Mouse (Mus musculus): Measurements from ENCODE around the gene Vmn1r203. TPM values are rescaled to one million over a fixed set of nuclear protein-coding genes. Genes with fewer than 3 reads are reported as not detected.
"Not testable (repeated sequence)": the region's sequence is repeated elsewhere in the genome, so short reads cannot be mapped to it uniquely, and the experiment has no call there.

Gene Vmn1r203
- total RNA-seq (2021) = not detected

DNA sequence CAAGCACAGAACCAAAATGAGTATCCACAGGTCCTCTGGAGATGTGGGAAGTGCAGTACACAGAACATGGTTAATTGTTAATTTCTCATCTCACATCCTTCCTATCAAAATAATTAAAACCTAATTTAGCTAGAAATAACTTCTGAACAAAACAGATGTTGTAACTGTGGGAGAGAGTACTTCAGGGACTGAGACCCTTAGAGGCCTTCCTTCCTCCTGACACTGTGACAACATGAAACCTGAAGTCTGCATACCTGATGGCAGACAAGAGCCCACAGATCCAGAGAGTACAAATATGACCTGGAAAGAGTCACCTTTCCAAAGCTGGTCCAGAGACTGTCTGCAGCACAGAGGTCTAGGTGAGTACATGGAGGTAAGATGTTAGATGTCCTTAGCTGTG, at the start of gene Vmn1r203:
TSS of gene Vmn1r203 (plus strand) at position 301 of the 400 bp plus-strand sequence.
- intact Hi-C loops (cut with DNase I) = no loop called here
- no peak for DNase-seq (ENCODE audit: low spot score)

DNA sequence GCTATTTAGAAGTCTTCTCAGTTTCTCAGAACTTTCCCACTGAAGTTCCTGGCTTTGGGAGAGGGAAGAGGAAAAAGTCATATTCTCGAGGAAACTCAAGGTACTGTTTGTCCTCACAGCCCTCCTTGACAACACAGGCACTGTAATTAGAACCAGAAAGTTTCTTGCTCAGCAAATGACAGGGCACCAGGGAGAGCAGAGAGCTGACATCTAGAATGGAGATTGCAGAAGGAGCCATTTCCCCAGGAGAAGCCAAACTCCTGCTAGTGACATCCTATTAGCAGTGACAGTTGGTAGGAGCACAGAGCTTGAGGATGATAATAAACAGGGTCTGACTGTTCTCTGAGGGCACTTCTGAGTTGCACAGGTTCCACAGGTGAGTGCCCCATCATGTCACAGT, 46.3 kb upstream of the Vmn1r203 start, which contains the start of gene Vmn1r201:
TSS of gene Vmn1r201 (plus strand) at position 301 of the 400 bp plus-strand sequence.
- no peak for DNase-seq (ENCODE audit: low spot score)
- intact Hi-C loops (cut with DNase I) = no loop called here

DNA sequence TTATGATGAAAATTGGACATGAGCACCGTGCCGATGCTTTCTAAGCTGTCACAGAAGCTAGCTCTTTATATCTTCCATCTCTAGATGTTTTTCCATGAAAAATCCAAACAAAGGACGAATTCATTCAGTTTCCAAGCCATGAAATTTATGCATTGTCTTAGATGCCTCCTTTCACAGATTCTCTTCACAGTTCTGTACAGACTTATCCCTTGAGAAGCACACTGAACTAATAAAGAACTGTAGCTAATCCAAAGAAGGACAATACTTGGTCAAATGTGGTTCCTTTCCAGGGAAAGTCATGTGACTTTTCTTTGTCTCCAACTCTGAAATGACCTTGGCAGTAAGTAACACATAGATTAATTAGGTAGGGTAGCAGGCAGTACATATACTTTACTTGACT, 15.5 kb upstream of the Vmn1r203 start:
- intact Hi-C loops (cut with DNase I) = no loop called here
- no peak for DNase-seq (ENCODE audit: low spot score)

DNA sequence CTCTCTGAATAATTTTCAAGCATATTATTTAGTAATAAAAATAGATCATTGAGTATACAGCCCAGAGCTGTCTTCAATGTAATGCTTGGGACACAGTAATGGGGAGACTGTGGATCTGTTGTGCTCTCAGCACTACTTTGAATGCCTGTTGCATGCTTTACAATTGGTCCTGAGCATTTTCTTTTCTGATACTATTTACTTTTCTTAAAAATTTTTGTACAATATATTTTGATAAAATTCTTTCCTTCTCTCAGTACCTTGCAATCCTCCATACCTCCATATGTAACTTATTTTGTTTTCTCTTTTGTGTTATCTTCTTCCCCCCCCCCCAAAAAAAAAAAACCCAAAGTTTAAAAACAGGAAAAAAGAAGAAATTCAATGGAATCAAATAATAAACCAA, 12.6 kb upstream of the Vmn1r203 start, which contains the start of gene Vmn1r202:
TSS of gene Vmn1r202 (minus strand) at position 101 of the 400 bp plus-strand sequence.
- DNase-seq (ENCODE audit: low spot score) = no peak
- intact Hi-C loops (cut with DNase I) = no loop called here

DNA sequence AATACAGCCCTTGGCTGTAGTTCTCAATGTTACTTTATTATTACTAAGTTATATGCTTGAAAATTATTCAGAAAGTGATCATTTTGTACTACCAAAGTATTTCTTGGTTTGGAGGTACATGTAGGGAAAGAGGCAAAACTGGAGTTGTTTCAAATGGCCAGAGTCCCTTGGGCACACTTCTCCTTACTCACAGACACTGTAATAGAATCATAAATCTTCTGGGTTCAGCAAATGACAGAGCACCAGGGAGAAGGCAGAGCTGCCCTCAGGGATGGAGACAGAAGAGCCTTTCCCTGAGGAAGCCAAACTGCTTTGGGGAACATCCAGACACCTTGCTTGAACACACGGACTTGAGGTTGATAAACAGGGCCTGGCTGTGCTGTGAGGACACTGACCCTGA, 35.0 kb downstream of the Vmn1r203 start, which contains the start of gene Vmn1r204:
TSS of gene Vmn1r204 (plus strand) at position 301 of the 400 bp plus-strand sequence.
- DNase-seq (ENCODE audit: low spot score); intact Hi-C loops (cut with DNase I): not testable (repeated sequence)

DNA sequence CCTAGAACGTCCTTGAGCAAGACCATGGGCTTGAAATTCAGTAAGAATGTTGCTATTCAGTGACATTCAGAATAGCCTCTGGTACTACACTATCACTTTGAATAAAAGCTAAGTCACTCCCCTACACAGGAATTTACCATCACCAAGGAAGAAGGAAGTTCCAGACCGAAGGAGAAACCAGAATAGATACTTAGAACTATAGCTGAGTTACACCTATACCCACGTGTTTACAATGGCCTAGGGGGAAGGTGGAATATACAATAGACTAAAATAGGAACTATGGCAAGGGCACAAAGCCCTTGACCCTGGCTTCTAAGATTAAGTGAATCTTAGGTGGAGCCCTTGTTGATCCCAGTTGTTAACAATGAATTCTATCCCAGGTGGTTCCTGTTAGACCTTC, 57.0 kb downstream of the Vmn1r203 start:
- intact Hi-C loops (cut with DNase I); DNase-seq (ENCODE audit: low spot score): not testable (repeated sequence)

Other genes with a start within 250 kb of the Vmn1r203 start
- not detected for gene Vmn1r195, start 247.6 kb upstream of the Vmn1r203 start, total RNA-seq (2021)
- not detected for gene Vmn1r196, start 228.2 kb upstream of the Vmn1r203 start, total RNA-seq (2021)
- not detected for gene Vmn1r197, start 193.5 kb upstream of the Vmn1r203 start, total RNA-seq (2021)
- not detected for gene Vmn1r198, start 167.8 kb upstream of the Vmn1r203 start, total RNA-seq (2021)
- gene Vmn1r199, start 138.3 kb upstream of the Vmn1r203 start, total RNA-seq (2021) = not detected
- gene Vmn1r200, start 127.7 kb upstream of the Vmn1r203 start, total RNA-seq (2021) = not detected
- gene Vmn1r201, start 46.2 kb upstream of the Vmn1r203 start, total RNA-seq (2021) = not detected
- not detected for gene Vmn1r202, start 12.7 kb upstream of the Vmn1r203 start, total RNA-seq (2021)
- gene Vmn1r204, start 35.1 kb downstream of the Vmn1r203 start, total RNA-seq (2021) = not detected
- gene Vmn1r205, start 74.9 kb downstream of the Vmn1r203 start, total RNA-seq (2021) = not detected
- gene Vmn1r206, start 106.1 kb downstream of the Vmn1r203 start, total RNA-seq (2021) = not detected
- not detected for gene Vmn1r207-ps, start 211.5 kb downstream of the Vmn1r203 start, total RNA-seq (2021)